Mouse (Mus musculus) left cerebral cortex, adult 11 months (tissue): ENCODE measurements around the gene Rexo2.
"Not testable (repeated sequence)": the region's sequence is repeated elsewhere in the genome, so short reads cannot be mapped to it uniquely, and the experiment has no call there.

Source experiments
- DNase-seq: peaks from one replicate; pipeline ENCODE4 v3.0.0; 2022; ENCODE audit warnings: low spot score

Rexo2 gene

GRCm38 (mm10) chr9:48480411-48481213 is at the start of gene Rexo2:
Gene Rexo2, minus strand, starts transcription at chr9:48480623.
- peak; percentile 88 for DNase-seq

GRCm38 (mm10) chr9:48526520-48526919 is 46.1 kb upstream of the Rexo2 start:
- DNase-seq: no peak

GRCm38 (mm10) chr9:48525566-48525965 is 45.1 kb upstream of the Rexo2 start:
- no peak for DNase-seq

GRCm38 (mm10) chr9:48520405-48520804 is 40.0 kb upstream of the Rexo2 start:
- DNase-seq: not testable (repeated sequence)

- DNase-seq: no peak
Observed at GRCm38 (mm10) chr9:48517372-48518130, 37.1 kb upstream of the Rexo2 start.

- DNase-seq: no peak
Observed at GRCm38 (mm10) chr9:48516615-48517371, 36.4 kb upstream of the Rexo2 start.

GRCm38 (mm10) chr9:48515332-48515731 is 34.9 kb upstream of the Rexo2 start:
- no peak for DNase-seq

- DNase-seq: no peak
Observed at GRCm38 (mm10) chr9:48510134-48510533, 29.7 kb upstream of the Rexo2 start.

- DNase-seq: no peak
Observed at GRCm38 (mm10) chr9:48504741-48505365, 24.4 kb upstream of the Rexo2 start.

GRCm38 (mm10) chr9:48503001-48503400 is 22.6 kb upstream of the Rexo2 start:
- DNase-seq: no peak

- DNase-seq: no peak
Observed at GRCm38 (mm10) chr9:48501192-48501591, 20.8 kb upstream of the Rexo2 start.

GRCm38 (mm10) chr9:48495548-48495932 is 15.1 kb upstream of the Rexo2 start:
- DNase-seq: no peak

GRCm38 (mm10) chr9:48494817-48495547 is 14.6 kb upstream of the Rexo2 start, which contains the start of the genes Rbm7 and Gm5617:
Gene Rbm7, minus strand, starts transcription at chr9:48495299.
Gene Gm5617, plus strand, starts transcription at chr9:48495442.
- DNase-seq: peak; percentile 88

GRCm38 (mm10) chr9:48481214-48482134 is 1.1 kb upstream of the Rexo2 start:
- no peak for DNase-seq

GRCm38 (mm10) chr9:48479838-48480410 is 499 bp downstream of the Rexo2 start:
- no peak for DNase-seq

GRCm38 (mm10) chr9:48478808-48479207 is 1.6 kb downstream of the Rexo2 start:
- no peak for DNase-seq

- no peak for DNase-seq
Observed at GRCm38 (mm10) chr9:48476236-48477165, 3.9 kb downstream of the Rexo2 start.

- DNase-seq: no peak
Observed at GRCm38 (mm10) chr9:48474367-48474766, 6.1 kb downstream of the Rexo2 start.

- DNase-seq: no peak
Observed at GRCm38 (mm10) chr9:48473131-48473530, 7.3 kb downstream of the Rexo2 start.
